Mouse (Mus musculus) ES-E14 (cell line): ENCODE measurements around the gene Hist1h2bb. TPM values are rescaled to one million over a fixed set of nuclear protein-coding genes. Genes with fewer than 3 reads are reported as not detected.
A peak's percentile ranks its signal among the peaks of the same experiment; 100 is the strongest.

Experiments
- DNase-seq: peaks from one replicate; pipeline ENCODE4 v3.0.0-alpha.2; 2013; ENCODE audit warnings: low read depth, low spot score
- H3K27ac ChIP-seq: 2 replicates; pipeline ENCODE4 v1.5.1; 2012; ENCODE audit warnings: low read depth, mild to moderate bottlenecking, low read length, moderate library complexity, mixed read lengths; ENCODE audit not compliant: poor library complexity, insufficient read depth, severe bottlenecking
- H3K36me3 ChIP-seq: 2 replicates; pipeline ENCODE4 v1.6.1; 2012; ENCODE audit warnings: mild to moderate bottlenecking, low read length, moderate library complexity, mixed read lengths; ENCODE audit not compliant: control insufficient read depth, poor library complexity, insufficient read depth, severe bottlenecking
- H3K4me1 ChIP-seq, 2 experiments: fragments of 150-350 bp in 1 of 2; sonication (generic) in 1 of 2; 2 replicates each; pipeline ENCODE4 v1.6.1; 2012; ENCODE audit warnings: low read length in 2 of 2, mild to moderate bottlenecking in 1 of 2, mixed read lengths in 1 of 2; ENCODE audit not compliant: control insufficient read depth in 2 of 2, insufficient read depth in 2 of 2, poor library complexity in 1 of 2
- H3K4me3 ChIP-seq, 2 experiments: fragments of 150-350 bp in 1 of 2; sonication (generic) in 1 of 2; 2 replicates each; pipeline ENCODE4 v1.5.1; 2012; ENCODE audit warnings: low read length in 2 of 2, low read depth in 1 of 2, mild to moderate bottlenecking in 1 of 2, mixed read lengths in 1 of 2; ENCODE audit not compliant: insufficient read depth in 1 of 2, poor library complexity in 1 of 2, severe bottlenecking in 1 of 2
- H3K9ac ChIP-seq: 2 replicates; pipeline ENCODE4 v1.6.1; 2012; ENCODE audit warnings: low read depth, mild to moderate bottlenecking, low read length, mixed read lengths; ENCODE audit not compliant: poor library complexity, insufficient read depth, severe bottlenecking
- H3K9me3 ChIP-seq: fragments of 150-350 bp; sonication (generic); 2 replicates; pipeline ENCODE4 v1.6.1; 2012; ENCODE audit warnings: low read depth, mild to moderate bottlenecking, low read length; ENCODE audit not compliant: control insufficient read depth, insufficient read depth
- CHD2 ChIP-seq: IDR thresholded peaks from 2 replicates; pipeline ENCODE4 v1.6.1; 2014; ENCODE audit warnings: mild to moderate bottlenecking, low read depth, low read length, inconsistent platforms
- HCFC1 ChIP-seq: IDR thresholded peaks from 2 replicates; pipeline ENCODE4 v1.6.1; 2012; ENCODE audit warnings: low read length, inconsistent platforms, borderline replicate concordance; ENCODE audit not compliant: insufficient read depth
- MAFK ChIP-seq: IDR thresholded peaks from 2 replicates; pipeline ENCODE4 v1.6.1; 2014; ENCODE audit warnings: mild to moderate bottlenecking, low read depth, low read length, inconsistent platforms; ENCODE audit not compliant: insufficient read depth
- ZC3H11A ChIP-seq: IDR thresholded peaks from 2 replicates; pipeline ENCODE4 v1.6.1; 2012; ENCODE audit warnings: low read depth, mild to moderate bottlenecking, inconsistent platforms, low read length, borderline replicate concordance
- ZNF384 ChIP-seq: IDR thresholded peaks from 2 replicates; pipeline ENCODE4 v1.6.1; 2012; ENCODE audit warnings: low read depth, low read length, inconsistent platforms
- in situ Hi-C, 2 experiments: fragments of 600-800 bp; cut with MboI; formaldehyde crosslinking; loops; one replicate each; pipeline ENCODE4 v1.15.1; 2025; ENCODE audit warnings: low sequenced_read_pairs in 2 of 2, inconsistent platforms in 1 of 2; ENCODE audit not compliant: unreplicated experiment in 2 of 2
- total RNA-seq: library from RNA; depleted of rRNA; stranded (reverse); fragments of 300-350 nt; gene quantifications from 2 replicates; pipeline ENCODE4 v1.2.3, GENCODE M21; 2012

The Hist1h2bb gene
- total RNA-seq, 1 experiment: 1,736 TPM

GRCm38 (mm10) chr13:23738677-23739068 is 7.9 kb upstream of the Hist1h2bb start, which contains the start of gene Hist1h1c:
Gene Hist1h1c, plus strand, starts transcription at chr13:23738808.
- Histone ChIP-seq H3K27ac (peak within 1 kb of the TSS; percentile 100), H3K9ac (peak within 1 kb of the TSS; percentile 91), H3K9me3 (no peaks in the 10 kb centered on the region), H3K36me3 (no peaks in the 10 kb centered on the region), H3K4me3 (peak within 1 kb of the TSS; percentile 66 to 74), H3K4me1 (peaks cover 0 to 3% of the 10 kb centered on the region in 2 experiments; a peak in 3 of 4 replicates)
- in situ Hi-C loops: no loop called here
- no peak for DNase-seq
- TF ChIP-seq ZNF384 (no peak), HCFC1 (0 out of 2 replicates have a peak, but pooled peaks have one; percentile 45)

- H3K36me3 ChIP-seq: no peaks in the 10 kb centered on the region
- DNase-seq: peak; percentile 93
- peaks cover 0 to 3% of the 10 kb centered on the region in 2 experiments; a peak in 3 of 4 replicates for H3K4me1 ChIP-seq
- H3K4me3 ChIP-seq: peak overlapping the region; percentile 66 to 74
- peak overlapping the region; percentile 91 for H3K9ac ChIP-seq
- H3K27ac ChIP-seq: peak overlapping the region; percentile 100
- in situ Hi-C loops: no loop called here
- H3K9me3 ChIP-seq: no peaks in the 10 kb centered on the region
- TF ChIP-seq HCFC1: peak; percentile 68; the same call in 1 of the 2 replicates
- peak; percentile 29; the same call in 1 of the 2 replicates for TF ChIP-seq CHD2
- no peak for TF ChIP-seq ZC3H11A
Measured at GRCm38 (mm10) chr13:23739069-23739921, 7.2 kb upstream of the Hist1h2bb start.

- H3K36me3 ChIP-seq: no peaks in the 10 kb centered on the region
- no peak for DNase-seq
- H3K4me1 ChIP-seq: peaks cover 0 to 3% of the 10 kb centered on the region in 2 experiments; a peak in 3 of 4 replicates
- no peaks in the 10 kb centered on the region for H3K9me3 ChIP-seq
- TF ChIP-seq ZNF384 (no peak), HCFC1 (no peak), ZC3H11A (no peak), CHD2 (no peak), MAFK (no peak)
- peak overlapping the region; percentile 66 to 74 for H3K4me3 ChIP-seq
- in situ Hi-C loops: loop anchor here in 1 of 2 experiments (5.0 to 10.0 kb wide), 3 partner anchors 48 to 1705 kb away; partner anchors contain the start of genes Hist1h1d, Hist1h2ah, Hist1h2bk and Hist1h4f
- peak overlapping the region; percentile 100 for H3K27ac ChIP-seq
- H3K9ac ChIP-seq: peak overlapping the region; percentile 91
Measured at GRCm38 (mm10) chr13:23739922-23740252, 6.6 kb upstream of the Hist1h2bb start.

GRCm38 (mm10) chr13:23740256-23740840 is 6.2 kb upstream of the Hist1h2bb start:
- H3K4me3 ChIP-seq: peak overlapping the region; percentile 66 to 74
- H3K4me1 ChIP-seq: peaks cover 0 to 3% of the 10 kb centered on the region in 2 experiments; a peak in 3 of 4 replicates
- H3K36me3 ChIP-seq: no peaks in the 10 kb centered on the region
- in situ Hi-C loops: loop anchor here in 1 of 2 experiments (5.0 to 10.0 kb wide), 3 partner anchors 48 to 1706 kb away; partner anchors contain the start of genes Hist1h1d, Hist1h2ah, Hist1h2bk and Hist1h4f
- peak overlapping the region; percentile 100; the same call in 1 of the 2 replicates for H3K27ac ChIP-seq
- peak overlapping the region; percentile 91; the same call in 1 of the 2 replicates for H3K9ac ChIP-seq
- TF ChIP-seq ZNF384: no peak
- TF ChIP-seq CHD2: no peak
- no peak for TF ChIP-seq HCFC1
- TF ChIP-seq MAFK: no peak
- no peak for TF ChIP-seq ZC3H11A
- H3K9me3 ChIP-seq: no peaks in the 10 kb centered on the region
- DNase-seq: no peak
